Mouse (Mus musculus): ENCODE results near the gene Vcam1. TPM values are rescaled to one million over a fixed set of nuclear protein-coding genes. Genes with fewer than 3 reads are reported as not detected.

Vcam1 gene
- polyA plus RNA-seq, 1 experiment: 0.04 TPM

DNA sequence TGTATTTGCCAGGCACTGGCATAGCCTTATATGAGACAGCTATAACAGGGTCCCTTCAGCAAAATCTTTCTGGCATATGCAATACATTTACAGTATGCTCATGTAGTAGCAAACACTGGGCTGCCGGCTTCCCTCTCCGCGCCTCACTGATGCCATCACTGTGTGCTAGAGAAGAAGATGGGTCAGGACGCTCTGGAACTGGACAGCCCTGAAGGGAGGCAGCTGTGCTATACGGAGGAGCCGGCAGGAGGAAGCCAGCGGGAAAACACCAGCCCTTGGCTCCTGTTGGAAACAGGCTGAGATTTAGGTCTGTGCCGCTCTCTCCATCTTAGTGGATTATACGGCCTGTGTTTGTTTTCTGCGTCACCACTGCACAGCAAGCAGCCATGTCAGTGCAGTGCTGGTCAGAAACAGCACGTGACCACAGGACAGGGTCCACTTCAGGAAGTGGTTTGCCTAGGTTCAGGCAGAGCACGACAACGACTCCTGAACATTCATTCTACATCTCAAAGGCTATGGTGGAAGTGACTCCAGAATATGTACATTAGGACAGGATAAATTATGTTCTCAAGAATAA lies 20.7 kb upstream of the Vcam1 start:
- Histone ChIP-seq H3K9me3 (no peaks in the 10 kb centered on the region), H3K36me3 (replicated peaks; ENCODE audit: low read length) (no peaks in the 10 kb centered on the region), H3K4me1 (no peaks in the 10 kb centered on the region), H3K4me3 (replicated peaks) (no peak overlapping the region), H3K27me3 (replicated peaks) (peaks cover 3% of the 10 kb centered on the region)
- TF ChIP-seq GATA1 (IDR thresholded peaks at IDR 0.05; ENCODE audit: borderline replicate concordance, low read length) (no peak), FLI1 (IDR thresholded peaks at IDR 0.05; ENCODE audit: low read length) (no peak)

- H3K4me1 ChIP-seq: no peaks in the 10 kb centered on the region
- H3K9me3 ChIP-seq: no peaks in the 10 kb centered on the region
- H3K4me3 ChIP-seq (replicated peaks): no peak overlapping the region
- no peak for TF ChIP-seq FLI1 (IDR thresholded peaks at IDR 0.05; ENCODE audit: low read length)
- no peak for TF ChIP-seq GATA1 (IDR thresholded peaks at IDR 0.05; ENCODE audit: borderline replicate concordance, low read length)
- no peaks in the 10 kb centered on the region for H3K36me3 ChIP-seq (replicated peaks; ENCODE audit: low read length)
- H3K27me3 ChIP-seq (replicated peaks): peaks cover 3% of the 10 kb centered on the region
These were observed 19.6 kb upstream of the Vcam1 start for GRCm38 (mm10) chr3:116149096-116149495.

GRCm38 (mm10) chr3:116148676-116149075 lies 19.2 kb upstream of the Vcam1 start:
- no peak overlapping the region for H3K4me3 ChIP-seq (replicated peaks)
- H3K27me3 ChIP-seq (replicated peaks): peaks cover 3% of the 10 kb centered on the region
- TF ChIP-seq GATA1 (IDR thresholded peaks at IDR 0.05; ENCODE audit: borderline replicate concordance, low read length) (no peak), FLI1 (IDR thresholded peaks at IDR 0.05; ENCODE audit: low read length) (no peak)
- H3K4me1 ChIP-seq: no peaks in the 10 kb centered on the region
- no peaks in the 10 kb centered on the region for H3K36me3 ChIP-seq (replicated peaks; ENCODE audit: low read length)
- H3K9me3 ChIP-seq: no peaks in the 10 kb centered on the region

DNA sequence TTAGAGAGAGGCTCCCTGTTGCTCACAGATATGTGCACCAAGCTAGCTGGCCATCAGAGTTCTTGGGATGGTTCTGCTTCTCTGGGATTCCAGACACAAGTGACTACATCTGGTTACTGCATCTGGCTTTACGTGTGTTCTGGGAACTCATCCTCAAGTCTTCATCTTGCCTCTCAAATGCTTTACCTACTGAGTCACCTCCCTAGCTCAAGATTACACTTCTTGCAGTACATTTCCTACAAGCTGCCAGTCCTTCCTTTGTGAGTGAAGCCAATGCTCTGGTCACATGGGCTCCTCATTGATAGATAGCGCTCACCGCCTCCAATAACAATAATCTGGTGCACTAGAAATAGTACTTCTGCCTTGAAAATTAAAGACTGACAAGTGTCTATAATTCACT lies 11.7 kb upstream of the Vcam1 start:
- no peaks in the 10 kb centered on the region for H3K9me3 ChIP-seq
- no peaks in the 10 kb centered on the region for H3K27me3 ChIP-seq (replicated peaks)
- peaks cover 18% of the 10 kb centered on the region for H3K4me1 ChIP-seq
- no peak overlapping the region for H3K4me3 ChIP-seq (replicated peaks)
- H3K36me3 ChIP-seq (replicated peaks; ENCODE audit: low read length): no peaks in the 10 kb centered on the region
- TF ChIP-seq FLI1 (IDR thresholded peaks at IDR 0.05; ENCODE audit: low read length): no peak
- no peak for TF ChIP-seq GATA1 (IDR thresholded peaks at IDR 0.05; ENCODE audit: borderline replicate concordance, low read length)

DNA sequence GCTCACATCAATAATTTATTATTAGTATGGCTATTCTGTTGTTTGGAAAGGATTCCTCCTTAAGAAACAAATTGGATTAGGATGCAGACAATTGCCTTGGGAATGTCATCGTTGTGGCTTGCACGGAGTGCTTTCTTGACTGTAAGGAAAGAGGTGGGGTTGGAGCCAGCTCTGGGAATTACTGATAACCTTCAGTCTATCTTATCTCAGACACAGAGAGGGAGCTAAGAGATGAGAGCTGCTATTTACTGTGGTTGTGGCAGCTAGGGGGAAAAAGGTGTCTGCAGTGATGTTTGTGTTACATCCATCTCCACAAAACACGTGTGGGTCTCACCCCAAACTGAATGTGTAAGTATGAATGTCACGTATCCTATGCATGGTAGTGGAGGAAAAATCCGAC lies 9.5 kb upstream of the Vcam1 start:
- Histone ChIP-seq H3K27me3 (replicated peaks) (no peaks in the 10 kb centered on the region), H3K4me1 (peaks cover 18% of the 10 kb centered on the region), H3K36me3 (replicated peaks; ENCODE audit: low read length) (no peaks in the 10 kb centered on the region), H3K4me3 (replicated peaks) (no peak overlapping the region), H3K9me3 (no peaks in the 10 kb centered on the region)
- TF ChIP-seq GATA1 (IDR thresholded peaks at IDR 0.05; ENCODE audit: borderline replicate concordance, low read length) (no peak), FLI1 (IDR thresholded peaks at IDR 0.05; ENCODE audit: low read length) (no peak)

- no peak overlapping the region for H3K4me3 ChIP-seq (replicated peaks)
- no peak for TF ChIP-seq GATA1 (IDR thresholded peaks at IDR 0.05; ENCODE audit: borderline replicate concordance, low read length)
- no peak for TF ChIP-seq FLI1 (IDR thresholded peaks at IDR 0.05; ENCODE audit: low read length)
- no peaks in the 10 kb centered on the region for H3K9me3 ChIP-seq
These were observed 8.6 kb upstream of the Vcam1 start for GRCm38 (mm10) chr3:116138081-116138480.

DNA sequence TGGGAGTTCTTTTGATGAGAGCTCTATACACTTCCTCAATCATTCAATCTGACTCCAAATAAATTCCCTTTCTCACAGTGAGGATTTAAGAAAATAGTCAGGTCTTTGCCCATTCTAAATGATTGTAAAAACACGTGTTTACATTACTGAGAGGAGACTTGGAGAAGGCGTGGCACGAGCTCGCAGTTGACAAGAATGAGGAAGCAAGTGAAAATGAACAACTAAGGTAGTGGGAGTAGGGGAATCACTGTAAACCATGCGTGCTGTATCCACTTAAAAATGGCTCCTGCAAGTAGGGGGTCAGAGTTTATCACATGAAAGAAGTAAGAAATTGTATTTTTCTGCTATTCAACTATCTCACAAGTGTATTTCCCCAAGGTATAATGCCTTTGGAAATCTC lies 3.9 kb upstream of the Vcam1 start:
- H3K36me3 ChIP-seq (replicated peaks; ENCODE audit: low read length): no peaks in the 10 kb centered on the region
- no peak overlapping the region for H3K4me3 ChIP-seq (replicated peaks)
- H3K4me1 ChIP-seq: peaks cover 15% of the 10 kb centered on the region
- no peaks in the 10 kb centered on the region for H3K27me3 ChIP-seq (replicated peaks)
- no peaks in the 10 kb centered on the region for H3K9me3 ChIP-seq
- TF ChIP-seq GATA1 (IDR thresholded peaks at IDR 0.05; ENCODE audit: borderline replicate concordance, low read length): no peak

More at GRCm38 (mm10) chr3:116138081-116138480, 8.6 kb upstream of the Vcam1 start:
- H3K36me3 ChIP-seq (replicated peaks; ENCODE audit: low read length): no peaks in the 10 kb centered on the region
- H3K4me1 ChIP-seq: peaks cover 18% of the 10 kb centered on the region
- H3K27me3 ChIP-seq (replicated peaks): no peaks in the 10 kb centered on the region

DNA sequence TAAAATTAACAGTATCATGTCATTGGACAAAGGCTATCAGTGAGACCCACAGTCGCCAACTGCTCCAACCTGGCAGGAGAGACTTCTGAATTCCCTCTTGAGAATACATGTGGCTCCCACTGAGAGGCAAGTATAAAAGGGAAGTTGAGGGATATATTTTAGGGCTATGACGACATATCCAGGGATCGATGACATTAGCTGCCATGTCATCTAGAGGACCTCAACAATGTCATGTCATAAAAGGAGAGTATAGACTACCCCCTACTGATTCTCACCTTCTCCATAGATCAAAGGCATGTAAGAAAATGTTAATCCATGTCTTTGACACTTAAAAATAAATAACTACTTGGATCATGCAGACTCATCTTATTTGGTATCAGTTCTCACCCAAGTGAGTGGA lies 1.2 kb upstream of the Vcam1 start:
- H3K4me3 ChIP-seq (replicated peaks): no peak overlapping the region
- TF ChIP-seq GATA1 (IDR thresholded peaks at IDR 0.05; ENCODE audit: borderline replicate concordance, low read length) (no peak), FLI1 (IDR thresholded peaks at IDR 0.05; ENCODE audit: low read length) (no peak)
- no peaks in the 10 kb centered on the region for H3K36me3 ChIP-seq (replicated peaks; ENCODE audit: low read length)
- no peaks in the 10 kb centered on the region for H3K9me3 ChIP-seq
- peaks cover 10% of the 10 kb centered on the region; the same call in 1 of the 2 replicates for H3K4me1 ChIP-seq
- peaks cover 1% of the 10 kb centered on the region for H3K27me3 ChIP-seq (replicated peaks)

DNA sequence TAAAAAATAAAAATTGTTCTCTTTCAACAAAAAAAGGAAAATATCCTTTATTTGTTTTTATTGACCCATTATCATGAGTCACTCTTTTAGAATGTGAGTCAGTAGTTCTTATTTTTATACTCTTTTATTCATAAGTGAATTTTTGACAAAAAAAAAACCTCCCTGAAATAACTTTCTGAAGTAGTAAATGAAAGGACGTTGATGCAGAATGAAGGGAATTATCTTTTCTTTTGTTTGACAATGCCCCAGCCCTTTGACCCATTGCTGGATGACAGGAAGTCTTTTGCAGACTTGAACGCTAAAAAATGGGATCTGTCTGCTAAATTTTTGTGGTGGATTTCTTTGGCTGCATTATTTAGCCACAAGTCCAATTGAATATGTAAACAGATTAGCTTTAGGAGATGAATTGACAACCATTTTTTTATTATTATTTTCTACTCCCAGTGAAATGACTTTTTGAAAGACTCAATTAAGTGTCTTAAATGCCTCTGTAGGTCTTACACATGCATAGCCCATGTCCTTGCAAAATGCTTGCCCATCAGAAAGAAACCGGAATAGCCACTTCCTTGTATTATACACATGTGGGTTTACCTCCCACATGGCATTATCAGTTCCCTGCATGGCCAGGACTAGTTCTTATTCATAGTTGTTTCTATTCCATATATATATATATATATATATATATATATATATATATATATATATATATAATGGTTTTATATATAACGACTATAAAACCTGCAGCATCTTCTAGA lies 530 bp upstream of the Vcam1 start:
- no peaks in the 10 kb centered on the region for H3K9me3 ChIP-seq

More for the DNA sequence above, 530 bp upstream of the Vcam1 start:
- no peak overlapping the region for H3K4me3 ChIP-seq (replicated peaks)
- TF ChIP-seq FLI1 (IDR thresholded peaks at IDR 0.05; ENCODE audit: low read length): no peak
- TF ChIP-seq GATA1 (IDR thresholded peaks at IDR 0.05; ENCODE audit: borderline replicate concordance, low read length): no peak
- peaks cover 10% of the 10 kb centered on the region; the same call in 1 of the 2 replicates for H3K4me1 ChIP-seq
- H3K36me3 ChIP-seq (replicated peaks; ENCODE audit: low read length): no peaks in the 10 kb centered on the region
- H3K27me3 ChIP-seq (replicated peaks): peaks cover 1% of the 10 kb centered on the region
